Mouse (Mus musculus) kidney, adult 2 months (tissue): ENCODE results near the gene Fam178b. TPM values are rescaled to one million over a fixed set of nuclear protein-coding genes. Genes with fewer than 3 reads are reported as not detected.

Experiments used
- DNase-seq: peaks from one replicate; pipeline ENCODE4 v3.0.0; 2021
- H3K27ac ChIP-seq: fragments of 200-500 bp; 2 replicates; pipeline ENCODE4 v1.5.1; 2012; ENCODE audit warnings: low read depth, low read length, control low read depth, inconsistent platforms; ENCODE audit not compliant: insufficient read depth
- H3K27me3 ChIP-seq: fragments of 200-500 bp; replicated peaks from 2 replicates; pipeline ENCODE4 v1.6.1; 2012; ENCODE audit warnings: mild to moderate bottlenecking, moderate library complexity, low read length, inconsistent platforms; ENCODE audit not compliant: control insufficient read depth, insufficient read depth
- H3K36me3 ChIP-seq: fragments of 200-500 bp; 2 replicates; pipeline ENCODE4 v1.6.1; 2012; ENCODE audit warnings: mild to moderate bottlenecking, moderate library complexity, low read length, inconsistent platforms; ENCODE audit not compliant: control insufficient read depth, insufficient read depth
- H3K4me1 ChIP-seq: fragments of 200-500 bp; 2 replicates; pipeline ENCODE4 v1.6.1; 2011; ENCODE audit warnings: low read length; ENCODE audit not compliant: control insufficient read depth, insufficient read depth
- H3K4me3 ChIP-seq: fragments of 200-500 bp; 2 replicates; pipeline ENCODE4 v1.5.1; 2011; ENCODE audit warnings: mild to moderate bottlenecking, low read depth, low read length, control low read depth; ENCODE audit not compliant: insufficient read depth
- CTCF ChIP-seq: fragments of 200-500 bp; conservative IDR thresholded peaks from 2 replicates; pipeline ENCODE4 v1.5.1; 2011; ENCODE audit warnings: low read depth, mild to moderate bottlenecking, control low read depth, low read length, moderate library complexity, mixed read lengths; ENCODE audit not compliant: insufficient read depth, insufficient read length
- POLR2A ChIP-seq: fragments of 200-500 bp; IDR thresholded peaks from one replicate; pipeline ENCODE4 v1.6.1; 2011; ENCODE audit warnings: low read depth, low read length, control low read depth
- WGBS: fragments of 180-500 bp; shearing (Covaris S2); methylation state at CpG from one replicate; pipeline ENCODE4 v1.1.7; 2018; 5-methylcytosine and 5-hydroxymethylcytosine counted together
- polyA plus RNA-seq: library from polyadenylated mRNA; depleted of rRNA; stranded (reverse); fragments of >200 nt; gene quantifications from 2 replicates; pipeline ENCODE4 v1.2.3, GENCODE M21; 2012

The Fam178b gene
- polyA plus RNA-seq, 1 experiment, result 1.1 TPM

- Histone ChIP-seq H3K27me3 (no peaks in the 10 kb centered on the region), H3K4me1 (no peaks in the 10 kb centered on the region), H3K36me3 (no peaks in the 10 kb centered on the region), H3K4me3 (no peak overlapping the region), H3K27ac (no peak overlapping the region)
- WGBS, result 92% methylated on average over 3 of the region's 3 CpGs
- TF ChIP-seq POLR2A (no peak), CTCF (no peak)
- DNase-seq, result no peak
Measured at GRCm38 (mm10) chr1:36656233-36656632, 26.8 kb downstream of the Fam178b start.

- Histone ChIP-seq H3K27ac (no peak overlapping the region), H3K36me3 (no peaks in the 10 kb centered on the region), H3K4me1 (no peaks in the 10 kb centered on the region), H3K27me3 (no peaks in the 10 kb centered on the region), H3K4me3 (no peak overlapping the region)
- no peak for DNase-seq
- TF ChIP-seq POLR2A, result no peak
- no peak for TF ChIP-seq CTCF
- 90% methylated on average over 5 of the region's 5 CpGs for WGBS
Measured at GRCm38 (mm10) chr1:36655039-36655438, 27.9 kb downstream of the Fam178b start.

GRCm38 (mm10) chr1:36647631-36648030 lies 35.4 kb downstream of the Fam178b start:
- 36% methylated on average over 5 of the region's 5 CpGs for WGBS
- no peak for DNase-seq
- Histone ChIP-seq H3K27ac (no peak overlapping the region), H3K36me3 (no peaks in the 10 kb centered on the region), H3K4me3 (no peak overlapping the region), H3K4me1 (no peaks in the 10 kb centered on the region), H3K27me3 (no peaks in the 10 kb centered on the region)
- no peak for TF ChIP-seq CTCF
- no peak for TF ChIP-seq POLR2A

- Histone ChIP-seq H3K27ac (no peak overlapping the region), H3K36me3 (no peaks in the 10 kb centered on the region), H3K27me3 (no peaks in the 10 kb centered on the region), H3K4me1 (no peaks in the 10 kb centered on the region), H3K4me3 (no peak overlapping the region)
- TF ChIP-seq CTCF (no peak), POLR2A (no peak)
- WGBS, result 85% methylated on average over 3 of the region's 3 CpGs
- DNase-seq, result no peak
Measured at GRCm38 (mm10) chr1:36646285-36646684, 36.7 kb downstream of the Fam178b start.

- H3K27me3 ChIP-seq, result no peaks in the 10 kb centered on the region
- DNase-seq, result no peak
- no peak overlapping the region for H3K27ac ChIP-seq
- no peaks in the 10 kb centered on the region for H3K4me1 ChIP-seq
- TF ChIP-seq POLR2A (no peak), CTCF (no peak)
- H3K4me3 ChIP-seq, result no peak overlapping the region
- H3K36me3 ChIP-seq, result no peaks in the 10 kb centered on the region
- 86% methylated on average over 9 of the region's 9 CpGs for WGBS
Measured at GRCm38 (mm10) chr1:36644615-36645007, 38.4 kb downstream of the Fam178b start.

GRCm38 (mm10) chr1:36643957-36644614 lies 38.9 kb downstream of the Fam178b start:
- no peak for DNase-seq
- TF ChIP-seq POLR2A (no peak), CTCF (no peak)
- 72% methylated on average over 7 of the region's 7 CpGs for WGBS
- H3K27ac ChIP-seq, result no peak overlapping the region
- no peak overlapping the region for H3K4me3 ChIP-seq
- no peaks in the 10 kb centered on the region for H3K4me1 ChIP-seq
- no peaks in the 10 kb centered on the region for H3K36me3 ChIP-seq
- no peaks in the 10 kb centered on the region for H3K27me3 ChIP-seq

- DNase-seq, result no peak
- Histone ChIP-seq H3K27ac (no peak overlapping the region), H3K4me1 (no peaks in the 10 kb centered on the region), H3K4me3 (no peak overlapping the region), H3K36me3 (no peaks in the 10 kb centered on the region), H3K27me3 (no peaks in the 10 kb centered on the region)
- WGBS, result 69% methylated on average over 2 of the region's 2 CpGs
- no peak for TF ChIP-seq POLR2A
- TF ChIP-seq CTCF, result no peak
Measured at GRCm38 (mm10) chr1:36635826-36636485, 47.0 kb downstream of the Fam178b start.
